In the genomic region with DNA sequence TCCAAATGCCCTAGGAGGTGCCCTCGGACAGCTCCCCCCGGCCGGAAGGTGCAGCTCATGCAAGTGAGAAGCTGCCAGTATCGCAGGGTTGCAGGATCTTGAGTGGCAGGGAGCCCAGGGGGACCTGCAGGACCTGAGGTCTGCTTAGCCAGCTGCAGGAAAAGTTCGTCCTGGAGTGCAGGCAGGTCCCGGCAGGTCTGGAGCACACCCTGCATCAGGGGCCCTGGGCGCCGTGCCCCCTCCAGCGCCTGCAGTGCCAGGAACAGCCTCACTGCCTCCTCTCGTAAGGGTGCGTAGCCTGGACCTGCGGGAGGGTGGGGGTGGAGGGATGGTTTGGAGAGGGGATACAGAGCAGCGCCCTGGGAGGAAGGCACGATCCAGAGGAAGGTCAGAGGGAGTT, we compare ENCODE assay signal across 26 mouse cellular contexts. TPM values are rescaled to one million over a fixed set of nuclear protein-coding genes. Genes with fewer than 3 reads are reported as not detected.
A peak's percentile ranks its signal among the peaks of the same experiment; 100 is the strongest.
DNase-seq lines count a peak whose midpoint lies in the region; ATAC-seq lines count a peak whose summit lies in the region.
"Had no signal": no experiment of that assay in that cellular context is flagged by ENCODE, and none has a peak within 500 bp of the region (broad histone marks: within the 10 kb centered on the region; RNA-seq: fewer than 3 reads in every experiment).

No protein-coding gene starts in this region.

- peak; percentile 29 for DNase-seq in cerebellum, adult 11 months
- DNase-seq in cerebellum, postnatal 25 days = peak; percentile 23 to 37
- no peak for DNase-seq in cerebellum, adult 8-10 months
- peak; percentile 25 for DNase-seq in urinary bladder, adult 2 months (ENCODE audit: low spot score)
- DNase-seq in urinary bladder, postnatal 25 days (ENCODE audit: low spot score) = no peak
- no peak for DNase-seq in ovary, postnatal 10 days (ENCODE audit: low spot score)
- no peak for DNase-seq in adrenal gland, postnatal 36 days
- DNase-seq: adrenal gland, adult 2 months; heart, postnatal 36 days; kidney, adult 2 months; kidney, postnatal 4 days; liver; lung, adult 2 months; lung, postnatal 10 days; right cerebral cortex, postnatal 4 days; thymus, adult 2 months; thymus, postnatal 36 days had no signal

- ATAC-seq in cerebellum, adult (ENCODE audit: insufficient number of reproducible peaks, low FRiP score, low TSS enrichment) = no peak
- ATAC-seq: activated CD4-positive, CD25-positive, alpha-beta regulatory T cell, adult 4 months; forebrain, embryonic 16.5 days; hindbrain, postnatal 0 days; intestine, embryonic 15.5 days; midbrain, embryonic 16.5 days had no signal

RNA-seq across cellular contexts. Expression of a gene that starts 4.0 kb away (rescaled TPM):
- 4.2 and 5.8 TPM in 2 replicates for polyA plus RNA-seq in urinary bladder, adult 2 months (2012; rRNA removed)
- 1 to 10 TPM; 4.6 to 4.9 TPM for total RNA-seq in adrenal gland, postnatal 36 days (2021)

RNA-seq across cellular contexts. Expression of a gene that starts 4.8 kb away (rescaled TPM):
- polyA plus RNA-seq in urinary bladder, adult 2 months (2012; rRNA removed) = 33.9 and 35.6 TPM in 2 replicates
- 10 to 100 TPM; 21.5 to 30.0 TPM for total RNA-seq in adrenal gland, postnatal 36 days (2021)
- polyA plus RNA-seq: activated CD4-positive, CD25-positive, alpha-beta regulatory T cell, adult 4 months had no signal

RNA-seq across cellular contexts. Expression of a gene that starts 8.9 kb away (rescaled TPM):
- 0.19 and 0.21 TPM in 2 replicates for polyA plus RNA-seq in urinary bladder, adult 2 months (2012; rRNA removed)
- total RNA-seq in adrenal gland, postnatal 36 days (2021) = under 1 TPM in 1 of 2 experiments, not detected in 1; 0.43 TPM
- total RNA-seq: gastrocnemius, adult 8-10 months had no signal
- polyA plus RNA-seq: forebrain, embryonic 16.5 days; liver, embryonic 14.5 days had no signal

RNA-seq across cellular contexts. Expression of a gene that starts 10.7 kb away (rescaled TPM):
- 3.3 and 5.0 TPM in 2 replicates for polyA plus RNA-seq in urinary bladder, adult 2 months (2012; rRNA removed)
- 1 to 10 TPM; 5.9 to 7.0 TPM for total RNA-seq in adrenal gland, postnatal 36 days (2021)
- polyA plus RNA-seq: erythroblast, embryonic 14.5 days had no signal

RNA-seq across cellular contexts. Expression of a gene that starts 46.6 kb away (rescaled TPM):
- polyA plus RNA-seq in urinary bladder, adult 2 months (2012; rRNA removed) = 4.3 and 11.0 TPM in 2 replicates
- total RNA-seq in adrenal gland, postnatal 36 days (2021) = 10 to 100 TPM; 41.3 to 42.7 TPM

Comparison
In these comparisons a context has a peak if more than half of its experiments do, and no peak if none do; other contexts are left out.
1. DNase-seq: peak in cerebellum, adult 11 months (single experiment), cerebellum, postnatal 25 days (2 of 2) and urinary bladder, adult 2 months (single experiment); none in cerebellum, adult 8-10 months (single experiment), urinary bladder, postnatal 25 days (single experiment), ovary, postnatal 10 days (single experiment) and adrenal gland, postnatal 36 days (0 of 2).